Mouse (Mus musculus) heart, adult 2 months (tissue): Measurements from ENCODE around the gene Dkk2.

Experiments used
- CTCF ChIP-seq: fragments of 200-600 bp; IDR thresholded peaks from 2 replicates; pipeline ENCODE4 v1.8.1; 2022; ENCODE audit warnings: antibody characterized with exemption, mild to moderate bottlenecking, moderate library complexity
- EP300 ChIP-seq: fragments of 200-500 bp; IDR thresholded peaks from 2 replicates; pipeline ENCODE4 v1.6.1; 2011; ENCODE audit warnings: low read depth, low read length, control low read depth; ENCODE audit not compliant: insufficient read depth
- POLR2A ChIP-seq: fragments of 200-500 bp; IDR thresholded peaks from 2 replicates; pipeline ENCODE4 v1.6.1; 2011; ENCODE audit warnings: mild to moderate bottlenecking, low read depth, low read length, control low read depth; ENCODE audit not compliant: insufficient read depth

- no peak for TF ChIP-seq POLR2A
- TF ChIP-seq CTCF: no peak
- no peak for TF ChIP-seq EP300
Observed at GRCm38 (mm10) chr3:132158817-132159216, 73.7 kb downstream of the Dkk2 start.
